Mouse (Mus musculus): ENCODE measurements around the gene Ndrg3.

Gene Ndrg3

GRCm38 (mm10) chr2:156991470-156992319 is at the start of gene Ndrg3:
Gene Ndrg3, minus strand, starts transcription at chr2:156992056.
- in situ Hi-C loops (cut with MboI, MseI): loop anchor here (10.0 kb wide), 1 partner anchor 213 kb away; the partner anchor contains the start of gene Rbl1

- in situ Hi-C loops (cut with MboI, MseI): no loop called here
Measured at GRCm38 (mm10) chr2:157041421-157041820, 49.6 kb upstream of the Ndrg3 start.

- in situ Hi-C loops (cut with MboI, MseI): no loop called here
Measured at GRCm38 (mm10) chr2:157040649-157041046, 48.8 kb upstream of the Ndrg3 start.

GRCm38 (mm10) chr2:157039900-157040648 is 48.2 kb upstream of the Ndrg3 start:
- in situ Hi-C loops (cut with MboI, MseI): no loop called here

- in situ Hi-C loops (cut with MboI, MseI): no loop called here
Measured at GRCm38 (mm10) chr2:157037303-157037702, 45.4 kb upstream of the Ndrg3 start.

- in situ Hi-C loops (cut with MboI, MseI): no loop called here
Measured at GRCm38 (mm10) chr2:157036400-157036799, 44.5 kb upstream of the Ndrg3 start.

- in situ Hi-C loops (cut with MboI, MseI): no loop called here
Measured at GRCm38 (mm10) chr2:157035371-157035770, 43.5 kb upstream of the Ndrg3 start.

GRCm38 (mm10) chr2:157030804-157031203 is 38.9 kb upstream of the Ndrg3 start:
- in situ Hi-C loops (cut with MboI, MseI): no loop called here

GRCm38 (mm10) chr2:157028261-157028660 is 36.4 kb upstream of the Ndrg3 start:
- in situ Hi-C loops (cut with MboI, MseI): no loop called here

- in situ Hi-C loops (cut with MboI, MseI): no loop called here
Measured at GRCm38 (mm10) chr2:157027106-157028008, 35.5 kb upstream of the Ndrg3 start.

- in situ Hi-C loops (cut with MboI, MseI): no loop called here
Measured at GRCm38 (mm10) chr2:157021156-157021555, 29.3 kb upstream of the Ndrg3 start.

GRCm38 (mm10) chr2:157019228-157019627 is 27.4 kb upstream of the Ndrg3 start:
- in situ Hi-C loops (cut with MboI, MseI): no loop called here

- in situ Hi-C loops (cut with MboI, MseI): no loop called here
Measured at GRCm38 (mm10) chr2:157016529-157017270, 24.8 kb upstream of the Ndrg3 start.

- in situ Hi-C loops (cut with MboI, MseI): no loop called here
Measured at GRCm38 (mm10) chr2:157012341-157012740, 20.5 kb upstream of the Ndrg3 start.

GRCm38 (mm10) chr2:157010634-157011310 is 18.9 kb upstream of the Ndrg3 start:
- in situ Hi-C loops (cut with MboI, MseI): no loop called here

- in situ Hi-C loops (cut with MboI, MseI): no loop called here
Measured at GRCm38 (mm10) chr2:157010121-157010520, 18.3 kb upstream of the Ndrg3 start.

- in situ Hi-C loops (cut with MboI, MseI): loop anchor here (5.0 kb wide), 1 partner anchor 461 kb away; the partner anchor contains the start of gene Aar2
Measured at GRCm38 (mm10) chr2:157008509-157008908, 16.7 kb upstream of the Ndrg3 start.

GRCm38 (mm10) chr2:157007234-157007596 is 15.4 kb upstream of the Ndrg3 start:
- in situ Hi-C loops (cut with MboI, MseI): loop anchor here (5.0 kb wide), 1 partner anchor 460 kb away; the partner anchor contains the start of gene Aar2

GRCm38 (mm10) chr2:157006511-157007233 is 14.8 kb upstream of the Ndrg3 start, which contains the start of gene Dsn1:
Gene Dsn1, minus strand, starts transcription at chr2:157007154.
- in situ Hi-C loops (cut with MboI, MseI): loop anchor here (5.0 kb wide), 1 partner anchor 459 kb away; the partner anchor contains the start of gene Aar2
